Mouse (Mus musculus) stomach, embryonic 15.5 days (tissue): ENCODE measurements around the gene Mmp24. TPM values are rescaled to one million over a fixed set of nuclear protein-coding genes. Genes with fewer than 3 reads are reported as not detected.

Experiments used
- ATAC-seq: fragments of 200-750 bp; cut with Nextera tagmentation; 2 replicates; pipeline ENCODE4 v1.8.0; 2017; ENCODE audit warnings: low read depth, moderate number of reproducible peaks, moderate TSS enrichment; ENCODE audit not compliant: insufficient read depth, low FRiP score
- H3K27ac ChIP-seq: fragments of 300-500 bp; sonication (generic); 2 replicates; pipeline ENCODE4 v1.5.1; 2015; ENCODE audit warnings: mild to moderate bottlenecking, inconsistent platforms
- H3K27me3 ChIP-seq: fragments of 300-500 bp; sonication (generic); replicated peaks from 2 replicates; pipeline ENCODE4 v1.6.1; 2015; ENCODE audit warnings: inconsistent platforms
- H3K36me3 ChIP-seq: fragments of 300-500 bp; sonication (generic); 2 replicates; pipeline ENCODE4 v1.6.1; 2015; ENCODE audit warnings: inconsistent platforms
- H3K4me1 ChIP-seq: fragments of 300-500 bp; sonication (generic); 2 replicates; pipeline ENCODE4 v1.6.1; 2015; ENCODE audit warnings: inconsistent platforms
- H3K4me2 ChIP-seq: fragments of 300-500 bp; sonication (generic); 2 replicates; pipeline ENCODE4 v1.6.1; 2015; ENCODE audit warnings: mild to moderate bottlenecking, inconsistent platforms
- H3K4me3 ChIP-seq: fragments of 300-500 bp; sonication (generic); replicated peaks from 2 replicates; pipeline ENCODE4 v1.5.1; 2015; ENCODE audit warnings: inconsistent platforms
- H3K9ac ChIP-seq: fragments of 300-500 bp; sonication (generic); 2 replicates; pipeline ENCODE4 v1.6.1; 2015; ENCODE audit warnings: inconsistent platforms
- H3K9me3 ChIP-seq: fragments of 300-500 bp; sonication (generic); 2 replicates; pipeline ENCODE4 v1.6.1; 2016; ENCODE audit warnings: inconsistent platforms
- WGBS: fragments of 180-500 bp; shearing (Covaris S2); methylation state at CpG from one replicate; pipeline ENCODE4 v1.1.7; 2015; 5-methylcytosine and 5-hydroxymethylcytosine counted together
- polyA plus RNA-seq: library from polyadenylated mRNA; unstranded; fragments of >200 nt; fragmentation: Nextera tagmentation; extraction: Ambion mirVana; gene quantifications from 2 replicates; pipeline ENCODE4 v1.2.1, GENCODE M21; 2015

Gene Mmp24
- polyA plus RNA-seq, 1 experiment from 2014 or later = 0.32 TPM

DNA sequence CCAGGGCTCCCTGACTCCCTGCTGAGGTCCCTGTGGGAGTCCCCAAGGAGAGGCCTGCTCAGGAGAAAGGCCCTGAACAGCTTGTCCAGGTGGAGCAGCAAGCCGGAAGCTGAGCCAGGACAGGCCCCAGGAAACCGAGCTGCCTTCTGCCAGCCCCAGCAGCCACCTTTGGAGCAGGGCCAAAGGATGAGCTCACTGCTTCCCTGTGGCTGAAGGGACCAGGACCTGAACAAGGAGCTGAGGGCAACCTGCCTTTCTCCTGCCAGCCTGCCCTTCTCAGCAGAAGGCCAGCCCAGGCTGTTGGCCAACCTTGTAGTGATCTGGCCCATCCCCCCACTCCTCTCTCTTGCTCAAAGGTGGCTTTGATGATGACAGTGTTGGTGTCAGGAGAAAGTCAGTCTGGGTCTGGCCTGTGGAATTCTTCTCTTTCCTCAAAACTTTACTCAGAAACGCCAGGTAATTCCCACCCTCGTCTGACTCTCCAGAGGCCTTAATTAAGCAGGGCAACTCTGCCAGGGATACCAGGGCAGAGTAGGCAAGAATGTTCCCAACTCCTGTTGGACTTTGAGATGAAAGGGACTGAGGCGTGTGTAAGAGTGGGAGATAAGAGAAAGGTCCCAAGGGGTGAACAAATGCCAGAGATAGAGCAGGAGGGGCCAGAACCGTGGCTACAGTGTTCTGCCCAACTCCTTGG lies 30.2 kb downstream of the Mmp24 start:
- H3K4me3 ChIP-seq = no peak overlapping the region
- ATAC-seq = no peak
- no peak overlapping the region for H3K9ac ChIP-seq
- no peaks in the 10 kb centered on the region for H3K27me3 ChIP-seq
- no peak overlapping the region for H3K4me2 ChIP-seq
- no peaks in the 10 kb centered on the region for H3K4me1 ChIP-seq
- no peaks in the 10 kb centered on the region for H3K9me3 ChIP-seq
- H3K36me3 ChIP-seq = no peaks in the 10 kb centered on the region
- WGBS = 33% methylated on average over 6 of the region's 6 CpGs
- H3K27ac ChIP-seq = no peak overlapping the region

- H3K4me2 ChIP-seq = no peak overlapping the region
- no peak overlapping the region for H3K9ac ChIP-seq
- no peak overlapping the region for H3K4me3 ChIP-seq
- no peak overlapping the region for H3K27ac ChIP-seq
- H3K36me3 ChIP-seq = no peaks in the 10 kb centered on the region
- ATAC-seq = no peak
- no peaks in the 10 kb centered on the region for H3K4me1 ChIP-seq
- 81% methylated on average over 6 of the region's 6 CpGs for WGBS
- H3K9me3 ChIP-seq = no peaks in the 10 kb centered on the region
- H3K27me3 ChIP-seq = no peaks in the 10 kb centered on the region
Observed at GRCm38 (mm10) chr2:155805925-155806255, 30.7 kb downstream of the Mmp24 start.

- Histone ChIP-seq H3K4me3 (no peak overlapping the region), H3K4me2 (no peak overlapping the region), H3K4me1 (no peaks in the 10 kb centered on the region), H3K9ac (no peak overlapping the region), H3K27ac (no peak overlapping the region), H3K27me3 (no peaks in the 10 kb centered on the region), H3K9me3 (no peaks in the 10 kb centered on the region), H3K36me3 (no peaks in the 10 kb centered on the region)
- 57% methylated on average over 5 of the region's 5 CpGs for WGBS
- no peak for ATAC-seq
Observed at GRCm38 (mm10) chr2:155806548-155806947, 31.4 kb downstream of the Mmp24 start.

DNA sequence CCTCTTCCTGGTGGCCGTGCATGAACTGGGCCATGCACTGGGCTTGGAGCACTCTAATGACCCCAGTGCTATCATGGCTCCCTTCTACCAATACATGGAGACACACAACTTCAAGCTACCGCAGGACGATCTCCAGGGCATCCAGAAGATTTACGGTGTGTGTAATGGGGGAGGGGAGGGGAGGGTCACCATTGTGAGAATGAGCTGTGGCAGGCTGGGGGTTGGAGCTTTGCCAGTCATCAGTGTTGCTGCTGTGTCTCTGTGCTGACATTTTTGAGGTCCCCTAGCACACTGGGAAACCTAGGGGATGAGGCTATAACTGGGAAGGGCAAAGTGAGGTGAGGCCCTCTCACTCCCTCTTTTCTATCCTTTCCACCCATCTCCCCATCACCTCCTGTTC lies 32.3 kb downstream of the Mmp24 start:
- Histone ChIP-seq H3K9me3 (no peaks in the 10 kb centered on the region), H3K4me2 (no peak overlapping the region), H3K36me3 (no peaks in the 10 kb centered on the region), H3K27ac (no peak overlapping the region), H3K27me3 (no peaks in the 10 kb centered on the region), H3K9ac (no peak overlapping the region), H3K4me1 (peaks cover 3% of the 10 kb centered on the region; the same call in 1 of the 2 replicates), H3K4me3 (no peak overlapping the region)
- 45% methylated on average over 4 of the region's 4 CpGs for whole genome bisulfite sequencing
- ATAC-seq = no peak

DNA sequence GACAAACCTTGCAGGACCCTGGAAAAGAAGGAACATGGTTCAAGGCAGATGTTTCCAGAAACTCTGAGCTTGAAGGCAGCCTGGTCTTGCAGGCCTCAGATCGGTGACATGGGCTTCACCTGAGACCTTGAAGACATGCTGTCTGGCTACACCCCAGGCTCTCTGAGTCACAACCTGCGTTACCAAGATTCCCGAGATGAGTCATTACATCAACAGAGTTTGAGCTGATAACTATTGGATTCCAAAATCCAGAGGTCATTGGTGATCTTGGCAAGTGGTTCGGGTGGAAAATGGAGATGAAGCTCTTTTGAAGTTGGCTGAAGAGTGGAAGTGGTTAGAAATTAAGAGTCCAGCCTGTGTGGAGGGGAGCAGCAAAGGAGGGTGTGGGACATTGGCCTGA lies 34.5 kb downstream of the Mmp24 start:
- Histone ChIP-seq H3K27me3 (no peaks in the 10 kb centered on the region), H3K27ac (no peak overlapping the region), H3K4me2 (no peak overlapping the region), H3K4me1 (peaks cover 3% of the 10 kb centered on the region; the same call in 1 of the 2 replicates), H3K9ac (no peak overlapping the region), H3K9me3 (no peaks in the 10 kb centered on the region), H3K36me3 (no peaks in the 10 kb centered on the region), H3K4me3 (no peak overlapping the region)
- ATAC-seq = no peak
- 79% methylated on average over 4 of the region's 4 CpGs for WGBS

- Histone ChIP-seq H3K4me1 (peaks cover 3% of the 10 kb centered on the region; the same call in 1 of the 2 replicates), H3K27me3 (no peaks in the 10 kb centered on the region), H3K9me3 (no peaks in the 10 kb centered on the region), H3K27ac (no peak overlapping the region), H3K4me3 (no peak overlapping the region), H3K9ac (no peak overlapping the region), H3K36me3 (no peaks in the 10 kb centered on the region), H3K4me2 (no peak overlapping the region)
- WGBS = 36% methylated on average over 16 of the region's 16 CpGs
- ATAC-seq = no peak
Observed at GRCm38 (mm10) chr2:155811821-155812396, 36.8 kb downstream of the Mmp24 start.

DNA sequence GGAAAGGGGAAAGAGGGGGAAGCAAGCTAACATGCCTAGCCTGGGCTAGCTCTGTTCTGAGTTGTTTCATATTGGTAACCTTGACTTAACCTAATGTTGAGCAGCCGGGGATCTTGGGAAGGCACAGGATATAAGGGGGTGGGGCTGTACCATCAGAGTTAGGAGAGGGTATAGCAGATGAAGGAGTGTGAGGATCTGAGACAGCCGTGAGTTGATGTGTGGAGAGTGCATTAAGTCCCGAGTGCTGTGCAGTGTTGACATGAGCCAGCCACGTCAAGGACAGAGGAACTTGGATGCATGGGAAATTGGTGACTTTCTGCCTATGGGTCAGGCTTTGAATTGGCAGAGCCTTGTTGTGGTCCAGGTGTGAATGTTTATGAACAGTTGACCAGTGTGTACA lies 37.5 kb downstream of the Mmp24 start:
- Histone ChIP-seq H3K9me3 (no peaks in the 10 kb centered on the region), H3K27ac (no peak overlapping the region), H3K36me3 (no peaks in the 10 kb centered on the region), H3K4me1 (peaks cover 3% of the 10 kb centered on the region; the same call in 1 of the 2 replicates), H3K9ac (no peak overlapping the region), H3K4me3 (no peak overlapping the region), H3K27me3 (no peaks in the 10 kb centered on the region), H3K4me2 (no peak overlapping the region)
- no peak for ATAC-seq
- 58% methylated on average over 4 of the region's 4 CpGs for WGBS

- Histone ChIP-seq H3K9me3 (no peaks in the 10 kb centered on the region), H3K4me3 (no peak overlapping the region), H3K9ac (no peak overlapping the region), H3K27me3 (no peaks in the 10 kb centered on the region), H3K4me2 (no peak overlapping the region), H3K27ac (no peak overlapping the region), H3K4me1 (peaks cover 19% of the 10 kb centered on the region), H3K36me3 (0 out of 2 replicates have a peak, but pooled peaks cover 4% of the 10 kb centered on the region)
- WGBS = 24% methylated on average over 5 of the region's 5 CpGs
- ATAC-seq = no peak
Observed at GRCm38 (mm10) chr2:155814829-155815228, 39.7 kb downstream of the Mmp24 start.

DNA sequence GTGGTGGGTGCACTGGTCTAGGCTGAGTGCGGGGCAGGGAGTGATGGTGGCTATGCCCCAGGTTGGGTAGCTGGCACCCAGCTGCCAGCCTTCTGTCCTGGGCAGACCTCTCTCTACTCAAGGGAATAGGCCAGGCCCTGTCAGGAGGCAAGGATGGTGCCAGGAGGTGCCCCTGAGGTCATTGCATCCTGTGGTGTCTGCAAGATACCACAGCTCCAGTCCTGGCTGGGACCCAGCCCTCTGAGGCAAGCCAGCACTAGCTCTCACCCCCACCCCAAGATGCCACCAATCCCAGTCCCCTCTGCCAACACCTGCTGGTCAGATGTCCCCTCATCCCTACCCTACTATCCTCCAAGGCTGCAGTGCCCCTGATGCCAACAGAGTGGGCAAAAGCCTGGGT lies 41.0 kb downstream of the Mmp24 start:
- 100% methylated on average over 1 of the region's 1 CpGs for WGBS
- Histone ChIP-seq H3K9me3 (no peaks in the 10 kb centered on the region), H3K27ac (no peak overlapping the region), H3K27me3 (no peaks in the 10 kb centered on the region), H3K36me3 (peaks cover 10% of the 10 kb centered on the region; the same call in 1 of the 2 replicates), H3K4me1 (peaks cover 19% of the 10 kb centered on the region), H3K4me3 (no peak overlapping the region), H3K9ac (no peak overlapping the region), H3K4me2 (no peak overlapping the region)
- ATAC-seq = no peak

DNA sequence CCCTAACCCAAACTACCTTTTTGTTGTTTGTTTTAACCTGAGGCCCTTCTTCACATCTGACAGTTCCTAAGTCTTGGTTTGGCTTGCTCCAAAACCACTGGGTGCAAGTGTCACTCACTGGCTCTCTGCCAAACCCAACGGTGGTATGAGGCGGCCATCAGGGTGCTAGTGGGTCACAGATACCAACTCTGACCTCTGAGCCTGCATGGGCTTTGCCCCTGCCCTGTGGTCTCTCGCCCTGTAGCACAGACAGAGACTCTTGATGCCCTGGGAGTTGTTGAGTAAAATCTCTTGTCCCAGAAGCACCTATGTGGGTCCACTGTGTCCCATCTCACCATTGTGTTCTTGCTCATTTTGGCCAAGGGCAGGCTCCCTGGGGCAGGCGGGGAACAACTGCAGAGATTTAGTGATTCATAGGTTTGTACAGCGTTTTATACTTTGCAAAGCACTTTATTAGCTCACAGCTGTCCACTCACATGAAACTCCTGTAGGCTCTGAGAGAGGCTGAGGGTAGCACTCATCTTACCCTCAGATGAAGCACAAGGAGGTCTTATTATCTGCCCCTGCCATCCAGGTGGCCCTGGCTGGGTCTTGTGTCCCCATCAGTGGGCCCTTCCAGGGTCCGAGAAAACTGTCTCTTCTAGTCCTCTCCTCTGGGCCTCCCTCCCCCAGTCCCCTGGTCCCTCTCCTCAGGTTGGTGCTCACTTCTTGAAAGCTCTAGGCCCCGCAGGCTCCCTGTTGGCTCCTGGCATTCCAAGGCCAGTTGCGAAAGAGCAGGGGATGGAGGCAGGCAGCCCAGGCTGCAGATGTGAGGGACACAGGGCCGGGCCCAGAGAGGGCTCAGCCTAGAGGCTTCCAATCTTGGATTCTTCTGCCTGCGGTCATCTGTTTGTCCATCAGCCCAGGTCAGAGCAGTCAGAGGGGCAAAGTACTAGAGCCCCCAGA lies 42.4 kb downstream of the Mmp24 start:
- 79% methylated on average over 10 of the region's 10 CpGs for WGBS
- Histone ChIP-seq H3K9ac (no peak overlapping the region), H3K4me2 (peak overlapping the region; percentile 77)

GRCm38 (mm10) chr2:155818596-155819391 lies 43.7 kb downstream of the Mmp24 start:
- Histone ChIP-seq H3K4me2 (peak overlapping the region; percentile 77), H3K4me3 (peak overlapping the region; percentile 68), H3K27ac (peak overlapping the region; percentile 86), H3K27me3 (no peaks in the 10 kb centered on the region), H3K36me3 (peaks cover 20% of the 10 kb centered on the region), H3K4me1 (peaks cover 17% of the 10 kb centered on the region), H3K9ac (peak overlapping the region; percentile 78), H3K9me3 (no peaks in the 10 kb centered on the region)
- ATAC-seq = peak; percentile 96
- WGBS = 2% methylated on average over 37 of the region's 37 CpGs

More for the DNA sequence above, 42.4 kb downstream of the Mmp24 start:
- no peaks in the 10 kb centered on the region for H3K9me3 ChIP-seq
- no peak overlapping the region for H3K27ac ChIP-seq
- H3K27me3 ChIP-seq = no peaks in the 10 kb centered on the region
- H3K36me3 ChIP-seq = peaks cover 15% of the 10 kb centered on the region; the same call in 1 of the 2 replicates
- ATAC-seq = no peak
- peaks cover 17% of the 10 kb centered on the region for H3K4me1 ChIP-seq
- peak overlapping the region; percentile 68 for H3K4me3 ChIP-seq

DNA sequence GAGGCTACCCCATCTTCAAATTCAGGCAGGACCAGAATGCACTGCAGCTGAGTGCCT lies 44.1 kb downstream of the Mmp24 start, which contains the start of gene BC029722:
Gene BC029722, minus strand, starts transcription at position 35 of the 57 bp plus-strand sequence.
- peaks cover 21% of the 10 kb centered on the region for H3K36me3 ChIP-seq
- no peaks in the 10 kb centered on the region for H3K27me3 ChIP-seq
- peak within 1 kb of the TSS; percentile 68 for H3K4me3 ChIP-seq
- H3K9me3 ChIP-seq = no peaks in the 10 kb centered on the region
- peak within 1 kb of the TSS; percentile 78 for H3K9ac ChIP-seq
- H3K4me2 ChIP-seq = peak within 1 kb of the TSS; percentile 77
- ATAC-seq = no peak
- H3K27ac ChIP-seq = peak within 1 kb of the TSS; percentile 86
- peaks cover 17% of the 10 kb centered on the region for H3K4me1 ChIP-seq
